Mouse (Mus musculus): ENCODE results near the gene Wnt3a.

The Wnt3a gene

GRCm38 (mm10) chr11:59263870-59264563 lies 26.5 kb downstream of the Wnt3a start:
- DNase-seq (ENCODE audit: low read depth, low spot score) = no peak

DNA sequence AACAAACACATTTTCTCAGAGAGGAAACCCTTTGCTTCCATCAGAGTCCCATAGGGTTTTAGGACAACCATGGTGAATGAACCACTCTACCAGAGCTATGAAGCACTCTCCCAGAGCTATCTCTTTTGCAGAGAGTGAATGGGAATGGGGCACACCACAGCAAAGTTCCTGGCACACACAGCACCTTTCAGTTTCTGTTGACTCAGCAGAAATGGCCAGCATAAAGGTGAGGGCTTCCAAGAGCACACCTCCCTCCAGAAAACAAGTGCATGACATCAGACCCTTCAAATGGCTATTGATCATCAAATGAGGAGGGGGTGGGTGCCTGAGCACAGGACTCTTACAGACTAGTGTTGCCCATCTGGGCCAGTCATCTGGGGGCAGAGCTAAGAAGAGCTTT lies 28.2 kb downstream of the Wnt3a start:
- no peak for DNase-seq (ENCODE audit: low read depth, low spot score)

- DNase-seq (ENCODE audit: low read depth, low spot score) = no peak
Measured at GRCm38 (mm10) chr11:59260706-59261493, 29.7 kb downstream of the Wnt3a start.

- DNase-seq (ENCODE audit: low read depth, low spot score) = no peak
Measured at GRCm38 (mm10) chr11:59259647-59260046, 30.9 kb downstream of the Wnt3a start.

GRCm38 (mm10) chr11:59248101-59248500 lies 42.5 kb downstream of the Wnt3a start:
- no peak for DNase-seq (ENCODE audit: low read depth, low spot score)

- no peak for DNase-seq (ENCODE audit: low read depth, low spot score)
Measured at GRCm38 (mm10) chr11:59243856-59244255, 46.7 kb downstream of the Wnt3a start.

DNA sequence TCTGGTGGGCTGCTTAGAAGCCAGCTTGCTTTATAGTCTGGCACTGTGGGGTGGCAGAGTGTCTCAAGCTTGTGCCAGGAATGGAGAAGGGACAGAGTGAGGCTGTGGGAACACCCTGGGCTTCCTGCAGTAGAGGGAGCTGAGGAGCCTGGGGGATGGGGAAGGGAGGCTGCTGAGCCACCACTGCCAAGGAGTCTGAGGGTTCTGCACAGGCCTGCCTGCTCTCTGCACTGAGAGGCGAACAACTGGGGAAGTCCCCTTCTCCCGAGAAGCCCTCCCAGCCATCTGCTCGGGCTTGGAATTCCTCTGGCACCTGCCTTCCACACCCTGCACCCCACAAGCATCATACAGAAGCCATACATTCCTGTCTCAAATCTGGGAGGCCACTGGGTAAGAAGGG lies 48.7 kb downstream of the Wnt3a start:
- no peak for DNase-seq (ENCODE audit: low read depth, low spot score)

- no peak for DNase-seq (ENCODE audit: low read depth, low spot score)
Measured at GRCm38 (mm10) chr11:59239796-59240195, 50.8 kb downstream of the Wnt3a start.

- DNase-seq (ENCODE audit: low read depth, low spot score) = no peak
Measured at GRCm38 (mm10) chr11:59239428-59239785, 51.1 kb downstream of the Wnt3a start.

- no peak for DNase-seq (ENCODE audit: low read depth, low spot score)
Measured at GRCm38 (mm10) chr11:59238525-59239427, 51.8 kb downstream of the Wnt3a start.

DNA sequence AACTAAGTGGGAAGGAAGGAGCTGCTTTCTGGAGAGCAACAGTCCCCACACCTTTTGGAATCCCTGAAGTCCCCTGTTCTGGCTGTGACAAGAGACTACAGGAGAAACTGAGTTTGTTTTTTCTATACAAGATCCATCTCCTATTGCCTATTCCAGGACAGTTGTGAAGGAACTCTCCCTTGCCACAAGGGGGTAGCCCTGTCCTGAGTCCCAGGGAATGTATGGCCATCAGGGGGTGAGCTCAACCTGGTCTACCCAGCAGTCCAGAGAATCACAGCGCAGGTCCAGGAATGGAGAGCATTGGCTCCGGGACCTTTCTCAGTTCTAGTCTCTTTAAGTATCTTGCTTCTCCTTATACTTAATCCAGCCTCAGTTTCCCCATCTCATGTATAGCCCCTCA lies 57.8 kb downstream of the Wnt3a start:
- no peak for DNase-seq (ENCODE audit: low read depth, low spot score)

GRCm38 (mm10) chr11:59230144-59230760 lies 60.3 kb downstream of the Wnt3a start:
- DNase-seq (ENCODE audit: low read depth, low spot score) = no peak

DNA sequence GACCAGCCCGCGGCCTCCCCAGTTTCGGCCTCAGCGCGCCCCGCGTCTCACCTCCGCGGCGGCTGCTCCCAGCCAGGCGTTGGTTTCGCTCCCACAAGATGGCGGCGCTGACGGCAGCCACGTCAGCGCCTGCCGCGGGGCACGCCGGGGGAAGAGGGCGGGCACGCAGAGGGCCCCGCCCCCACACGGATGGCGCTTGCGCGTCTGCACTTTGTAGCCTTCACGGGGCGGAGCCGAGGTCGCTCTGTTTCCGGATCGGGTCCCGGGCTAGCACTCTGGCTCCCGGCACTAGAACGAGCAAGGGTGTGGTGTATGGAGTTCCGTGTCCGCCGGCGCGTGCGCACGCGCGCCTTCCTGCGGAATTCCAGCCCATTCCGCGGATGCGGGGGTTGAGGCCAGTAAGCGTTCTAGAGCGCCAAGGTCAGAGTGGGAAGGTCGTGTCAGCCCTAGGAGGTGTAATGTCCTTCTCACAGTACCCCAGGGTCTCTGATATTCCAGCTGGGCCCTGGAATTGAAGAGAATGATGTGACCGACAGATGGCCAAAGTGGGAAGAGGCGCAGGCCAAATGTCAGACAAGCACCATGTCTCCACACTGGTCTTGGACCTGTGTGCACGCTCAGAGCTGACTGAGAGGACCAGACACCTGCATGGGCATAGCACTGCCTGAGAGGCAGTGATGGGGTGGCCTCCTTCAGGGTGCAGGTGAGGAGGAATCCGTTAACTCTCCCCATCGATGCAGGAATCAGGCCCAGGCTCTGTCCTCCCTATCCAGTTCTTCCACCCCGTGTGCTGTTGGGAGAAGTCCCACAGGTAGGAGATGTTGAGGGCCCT lies 62.2 kb downstream of the Wnt3a start, which contains the start of gene Arf1:
TSS of gene Arf1 (minus strand) at position 149 of the 832 bp plus-strand sequence.
- peak; percentile 95 for DNase-seq (ENCODE audit: low read depth, low spot score)

DNA sequence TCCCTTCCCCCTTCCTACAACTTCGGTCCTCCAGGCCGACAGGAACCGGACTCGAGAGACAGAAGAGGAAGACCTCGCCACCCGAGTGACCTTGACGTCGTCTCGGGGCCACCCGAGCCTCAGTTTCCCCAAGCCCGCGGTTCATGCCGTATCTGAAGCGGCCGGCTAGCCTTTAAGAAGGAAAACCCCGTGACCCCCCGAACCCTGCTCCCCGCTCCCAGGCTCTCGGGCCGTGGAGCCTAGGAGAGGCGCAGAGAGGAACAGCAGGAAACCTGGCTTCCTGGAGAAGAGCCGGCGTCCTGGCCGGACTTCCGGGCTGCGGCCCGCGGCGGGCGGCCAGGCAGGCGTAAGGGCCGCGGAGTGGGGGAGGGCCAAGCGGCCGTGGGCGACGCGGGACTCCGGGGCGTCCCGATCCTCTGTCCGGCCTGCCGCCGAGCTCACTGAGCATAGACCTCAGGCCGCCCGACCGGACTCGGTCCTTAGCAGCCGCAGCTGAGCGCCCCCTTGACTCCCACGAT lies 62.9 kb downstream of the Wnt3a start:
- no peak for DNase-seq (ENCODE audit: low read depth, low spot score)

DNA sequence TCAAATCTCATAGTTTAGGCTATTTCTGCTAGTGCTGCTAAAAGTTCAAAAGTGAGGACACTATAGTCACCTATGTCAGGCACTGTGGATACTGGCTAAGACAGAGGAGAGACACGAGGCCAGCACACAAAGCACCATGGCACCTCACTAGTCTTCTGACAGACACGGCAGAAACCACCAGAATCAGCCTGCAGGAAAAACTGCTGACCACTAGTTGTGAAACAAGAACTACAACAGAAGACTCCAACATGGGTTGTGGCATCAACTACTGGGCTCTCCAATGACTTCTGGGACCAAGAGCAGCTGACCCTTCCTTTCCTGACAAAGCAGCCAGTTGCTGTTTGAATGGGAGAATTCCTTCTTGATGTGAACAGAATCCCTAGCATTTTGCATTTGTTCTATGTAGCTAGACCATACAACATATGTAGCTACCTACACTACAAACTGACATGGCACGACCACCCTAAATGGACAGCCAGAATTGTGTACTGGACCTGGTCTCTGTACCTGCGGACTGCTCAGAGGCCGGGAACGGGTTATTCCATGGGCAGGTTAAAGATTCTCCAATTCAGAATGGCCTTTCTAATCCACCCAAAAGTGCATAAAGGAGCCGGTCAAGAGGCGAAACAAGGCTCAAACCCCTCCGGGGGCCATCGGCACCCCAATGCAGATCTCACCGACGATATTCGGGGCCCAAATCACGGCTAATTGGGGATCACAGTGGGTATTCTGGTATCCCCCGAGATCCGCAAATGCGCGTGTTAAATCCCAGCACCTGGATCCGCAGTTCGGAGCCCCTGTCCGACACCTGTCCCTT lies 63.6 kb downstream of the Wnt3a start:
- DNase-seq (ENCODE audit: low read depth, low spot score) = no peak

DNA sequence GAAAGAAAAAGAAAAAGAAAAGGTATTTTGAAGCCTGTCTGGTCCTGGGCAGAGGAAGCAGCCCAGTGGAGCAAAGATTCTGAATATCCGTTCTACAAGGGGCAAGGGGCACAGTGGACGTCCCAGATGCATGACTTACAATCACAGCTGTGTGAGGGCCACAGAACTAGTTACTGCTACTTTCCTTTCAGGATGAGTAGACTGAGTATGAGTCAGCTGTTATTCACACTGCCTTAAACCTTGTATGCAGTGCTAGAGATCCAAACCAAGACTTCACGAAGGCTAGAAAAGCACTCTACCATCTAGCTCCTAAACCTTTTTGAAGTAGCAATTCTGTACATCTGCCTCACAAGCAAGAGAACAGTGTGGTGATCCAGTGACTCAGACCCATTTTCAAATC lies 64.3 kb downstream of the Wnt3a start:
- no peak for DNase-seq (ENCODE audit: low read depth, low spot score)

GRCm38 (mm10) chr11:59225167-59225566 lies 65.4 kb downstream of the Wnt3a start:
- DNase-seq (ENCODE audit: low read depth, low spot score) = no peak

DNA sequence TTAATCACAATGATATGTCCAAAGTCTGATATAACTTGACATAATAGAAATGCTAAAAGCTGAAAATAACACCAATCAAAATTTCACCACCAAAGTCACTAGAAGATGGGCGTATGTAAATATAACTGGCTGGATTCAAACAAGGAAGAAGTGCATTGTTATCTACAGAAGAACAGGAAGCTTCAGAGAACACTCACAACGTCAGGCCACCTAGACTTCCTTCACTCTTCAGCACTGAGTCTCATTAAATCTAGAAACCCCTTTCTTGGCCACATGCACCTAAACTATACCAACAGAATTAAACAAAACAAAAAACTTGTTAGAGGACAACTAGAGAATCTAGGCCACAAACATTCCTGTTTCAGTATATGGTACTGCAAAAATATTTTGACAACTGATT lies 66.1 kb downstream of the Wnt3a start:
- DNase-seq (ENCODE audit: low read depth, low spot score) = no peak

GRCm38 (mm10) chr11:59224025-59224424 lies 66.5 kb downstream of the Wnt3a start:
- DNase-seq (ENCODE audit: low read depth, low spot score) = no peak

- no peak for DNase-seq (ENCODE audit: low read depth, low spot score)
Measured at GRCm38 (mm10) chr11:59222306-59222705, 68.2 kb downstream of the Wnt3a start.

Measured in skeletal muscle tissue, adult 2 months (tissue).